Mouse (Mus musculus): Measurements from ENCODE around the gene D430042O09Rik. TPM values are rescaled to one million over a fixed set of nuclear protein-coding genes. Genes with fewer than 3 reads are reported as not detected.
"Not testable (repeated sequence)": the region's sequence is repeated elsewhere in the genome, so short reads cannot be mapped to it uniquely, and the experiment has no call there.

D430042O09Rik gene
- polyA plus RNA-seq, 1 experiment from 2014 or later: 10.9 TPM

DNA sequence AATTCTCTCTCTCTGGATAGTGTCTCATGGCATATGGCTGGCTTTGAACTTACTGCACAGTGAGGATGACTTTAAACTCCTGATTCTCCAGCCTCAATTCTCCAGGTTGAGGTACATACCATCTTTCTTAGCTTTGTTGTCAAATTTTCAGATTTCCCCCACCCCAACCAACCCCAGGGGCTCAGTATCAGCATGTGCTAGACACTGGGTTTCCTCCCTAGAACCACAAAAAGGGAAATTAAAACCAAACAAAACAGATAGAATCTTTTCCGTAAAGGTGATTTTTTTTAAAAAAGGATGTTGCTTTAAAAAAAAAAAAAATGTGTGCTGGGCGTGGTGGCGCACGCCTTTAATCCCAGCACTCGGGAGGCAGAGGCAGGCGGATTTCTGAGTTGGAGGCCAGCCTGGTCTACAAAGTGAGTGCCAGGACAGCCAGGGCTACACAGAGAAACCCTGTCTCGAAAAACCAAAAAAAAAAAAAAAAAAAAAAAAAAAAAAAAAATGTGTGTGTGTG, 5.9 kb downstream of the D430042O09Rik start:
- H3K4me2 ChIP-seq (replicated peaks); H3K9ac ChIP-seq; H3K36me3 ChIP-seq; ATAC-seq (ENCODE audit: insufficient number of reproducible peaks, low FRiP score, low TSS enrichment, low read depth); H3K9me3 ChIP-seq (replicated peaks); H3K27me3 ChIP-seq; H3K4me3 ChIP-seq (replicated peaks); H3K27ac ChIP-seq (replicated peaks): not testable (repeated sequence)
- H3K4me1 ChIP-seq: peaks cover 20% of the 10 kb centered on the region
- 80% methylated on average over 7 of the region's 7 CpGs for WGBS

DNA sequence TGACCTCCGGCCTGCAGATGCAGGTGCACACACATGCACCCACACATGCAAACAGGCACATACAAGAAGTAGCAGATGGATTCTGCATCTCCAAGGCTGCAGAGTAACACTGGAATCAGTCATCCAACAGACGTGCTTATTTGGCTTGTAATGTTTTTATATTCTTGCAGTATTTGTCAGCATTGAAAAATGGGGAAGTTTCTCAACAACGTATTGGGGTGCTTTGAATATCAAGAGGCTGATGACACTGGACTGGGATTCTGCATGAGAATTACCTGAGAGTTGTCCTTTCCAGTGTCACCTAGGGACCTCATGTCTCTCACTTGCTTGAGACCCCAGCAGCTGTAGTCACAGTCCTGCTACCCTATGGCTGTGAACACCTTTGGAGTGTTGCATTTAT, 7.1 kb downstream of the D430042O09Rik start:
- H3K9ac ChIP-seq: no peak overlapping the region
- H3K4me1 ChIP-seq: peaks cover 18% of the 10 kb centered on the region
- H3K27ac ChIP-seq (replicated peaks): no peak overlapping the region
- no peak for ATAC-seq (ENCODE audit: insufficient number of reproducible peaks, low FRiP score, low TSS enrichment, low read depth)
- H3K4me3 ChIP-seq (replicated peaks): no peak overlapping the region
- no peaks in the 10 kb centered on the region for H3K9me3 ChIP-seq (replicated peaks)
- no peak overlapping the region for H3K4me2 ChIP-seq (replicated peaks)
- no peaks in the 10 kb centered on the region for H3K36me3 ChIP-seq
- H3K27me3 ChIP-seq: no peaks in the 10 kb centered on the region
- 88% methylated on average over 3 of the region's 3 CpGs for WGBS

DNA sequence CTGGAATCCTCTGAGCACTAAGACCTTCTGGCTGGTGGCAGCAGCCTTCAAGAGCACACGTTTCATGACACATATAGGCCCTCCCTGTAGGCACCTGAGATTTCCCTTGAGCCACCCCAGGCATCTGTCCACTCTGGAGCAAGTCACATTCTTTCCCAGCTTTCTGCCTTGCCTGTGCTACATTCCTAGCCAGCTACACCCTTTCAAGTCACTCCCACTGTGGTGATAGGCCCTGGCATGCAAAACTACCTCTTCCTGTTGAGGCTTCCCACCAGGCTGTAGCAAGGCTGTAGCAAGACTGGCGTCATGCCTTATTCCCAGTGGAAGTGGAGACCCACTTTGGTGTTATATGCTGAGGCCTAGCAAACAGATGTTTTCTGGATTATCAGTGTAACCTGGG, 9.0 kb downstream of the D430042O09Rik start:
- Histone ChIP-seq H3K4me2 (replicated peaks) (no peak overlapping the region), H3K4me1 (peaks cover 28% of the 10 kb centered on the region), H3K9ac (no peak overlapping the region), H3K27ac (replicated peaks) (peak overlapping the region; percentile 53), H3K9me3 (replicated peaks) (no peaks in the 10 kb centered on the region), H3K36me3 (no peaks in the 10 kb centered on the region), H3K4me3 (replicated peaks) (no peak overlapping the region), H3K27me3 (no peaks in the 10 kb centered on the region)
- 34% methylated on average over 2 of the region's 2 CpGs for WGBS
- ATAC-seq (ENCODE audit: insufficient number of reproducible peaks, low FRiP score, low TSS enrichment, low read depth): 0 out of 2 replicates have a peak, but pooled peaks have one; percentile 23

DNA sequence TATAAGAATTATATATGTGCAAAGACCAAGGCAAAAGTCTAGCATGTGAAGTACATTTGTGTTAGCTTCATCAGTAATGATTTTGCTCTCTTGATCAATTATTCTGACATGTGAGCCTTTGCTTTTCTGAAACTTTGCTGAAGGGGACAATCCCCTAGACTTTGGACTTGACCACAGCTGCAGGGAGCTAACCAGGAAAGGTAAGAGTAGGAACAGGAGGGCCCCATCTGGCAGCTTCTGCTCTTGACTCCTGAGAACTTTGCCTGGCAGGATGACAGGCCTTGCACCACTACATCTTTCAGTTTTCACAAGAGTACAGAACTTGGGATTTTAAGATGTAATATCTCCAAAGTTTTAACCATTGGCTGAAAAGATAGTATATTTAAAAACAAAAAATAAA, 9.9 kb downstream of the D430042O09Rik start:
- no peak for ATAC-seq (ENCODE audit: insufficient number of reproducible peaks, low FRiP score, low TSS enrichment, low read depth)
- Histone ChIP-seq H3K36me3 (no peaks in the 10 kb centered on the region), H3K4me1 (peaks cover 28% of the 10 kb centered on the region), H3K9me3 (replicated peaks) (no peaks in the 10 kb centered on the region), H3K27ac (replicated peaks) (no peak overlapping the region), H3K9ac (no peak overlapping the region), H3K4me2 (replicated peaks) (no peak overlapping the region), H3K27me3 (no peaks in the 10 kb centered on the region), H3K4me3 (replicated peaks) (no peak overlapping the region)

DNA sequence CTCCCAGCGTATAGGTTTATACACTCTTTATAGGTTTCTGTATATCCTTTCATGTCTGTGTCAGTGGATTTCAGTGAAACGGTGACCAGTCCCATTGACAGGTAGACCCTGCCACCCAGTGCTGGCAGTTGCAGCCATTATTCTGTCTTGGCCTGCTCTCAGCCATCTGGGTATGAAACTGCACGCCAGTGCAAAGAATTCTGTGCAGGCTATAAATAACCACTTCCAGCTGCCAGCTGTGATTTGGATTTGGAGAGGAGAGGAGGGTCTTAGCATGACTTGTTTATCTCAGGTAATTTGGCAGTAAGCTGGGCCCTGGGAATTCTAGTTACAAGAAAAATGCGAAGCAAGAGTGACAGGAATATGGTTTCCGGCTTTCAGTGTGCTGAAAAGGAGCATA, 12.7 kb downstream of the D430042O09Rik start:
- 0 out of 2 replicates have a peak overlapping the region, but pooled peaks have one; percentile 31 for H3K27ac ChIP-seq (replicated peaks)
- ATAC-seq (ENCODE audit: insufficient number of reproducible peaks, low FRiP score, low TSS enrichment, low read depth): 0 out of 2 replicates have a peak, but pooled peaks have one; percentile 51
- no peaks in the 10 kb centered on the region for H3K36me3 ChIP-seq
- peaks cover 26% of the 10 kb centered on the region for H3K4me1 ChIP-seq
- no peaks in the 10 kb centered on the region for H3K27me3 ChIP-seq
- H3K9me3 ChIP-seq (replicated peaks): no peaks in the 10 kb centered on the region
- no peak overlapping the region for H3K9ac ChIP-seq
- H3K4me2 ChIP-seq (replicated peaks): no peak overlapping the region
- 44% methylated on average over 5 of the region's 5 CpGs for WGBS
- H3K4me3 ChIP-seq (replicated peaks): no peak overlapping the region

DNA sequence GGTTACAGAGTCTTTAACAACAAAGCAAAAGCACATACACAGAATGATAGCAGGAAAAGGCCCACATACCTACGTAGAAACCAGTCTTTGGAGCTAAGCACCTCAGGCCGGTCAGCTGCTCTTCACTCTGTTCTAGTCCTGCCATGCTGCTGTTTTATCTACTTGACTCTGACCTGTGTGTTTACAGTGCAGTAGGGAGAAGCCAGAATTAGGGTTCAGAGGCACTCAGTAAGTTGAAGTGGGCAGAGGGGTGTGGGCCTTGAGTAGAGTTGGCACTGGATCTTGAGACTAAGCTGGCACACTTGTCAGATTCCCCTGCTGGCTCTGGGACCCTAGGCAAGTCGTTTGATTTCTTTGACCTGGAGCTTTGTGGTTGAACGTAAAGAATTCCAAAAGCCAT, 13.3 kb downstream of the D430042O09Rik start:
- no peaks in the 10 kb centered on the region for H3K36me3 ChIP-seq
- 71% methylated on average over 4 of the region's 4 CpGs for WGBS
- peaks cover 26% of the 10 kb centered on the region for H3K4me1 ChIP-seq
- no peak overlapping the region for H3K9ac ChIP-seq
- H3K27me3 ChIP-seq: no peaks in the 10 kb centered on the region
- no peak overlapping the region for H3K4me2 ChIP-seq (replicated peaks)
- H3K9me3 ChIP-seq (replicated peaks): no peaks in the 10 kb centered on the region
- H3K27ac ChIP-seq (replicated peaks): no peak overlapping the region
- no peak overlapping the region for H3K4me3 ChIP-seq (replicated peaks)
- ATAC-seq (ENCODE audit: insufficient number of reproducible peaks, low FRiP score, low TSS enrichment, low read depth): no peak

DNA sequence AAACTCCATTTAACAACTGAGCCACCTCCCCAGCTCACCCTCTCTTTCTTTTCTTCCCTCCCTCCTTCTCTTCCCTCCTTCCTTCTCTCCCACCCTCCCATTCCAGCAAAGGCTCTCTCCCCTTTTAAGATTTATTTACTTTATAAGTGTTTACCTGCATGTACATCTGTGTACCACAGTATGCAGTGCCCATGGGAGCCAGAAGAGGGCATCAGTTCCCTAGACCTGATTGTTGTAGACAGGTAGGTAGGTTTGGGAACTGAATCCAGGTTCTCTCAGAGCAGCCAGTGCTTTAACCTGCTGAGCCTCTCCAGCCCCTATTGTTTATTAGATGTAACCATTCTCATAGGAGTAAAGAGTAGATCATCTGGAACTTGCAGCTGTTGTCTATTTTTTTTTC, 14.4 kb downstream of the D430042O09Rik start:
- H3K9me3 ChIP-seq (replicated peaks): no peaks in the 10 kb centered on the region
- H3K4me1 ChIP-seq: peaks cover 15% of the 10 kb centered on the region
- H3K27ac ChIP-seq (replicated peaks): no peak overlapping the region
- H3K36me3 ChIP-seq: no peaks in the 10 kb centered on the region
- H3K27me3 ChIP-seq: no peaks in the 10 kb centered on the region
- H3K4me3 ChIP-seq (replicated peaks): no peak overlapping the region
- H3K9ac ChIP-seq: no peak overlapping the region
- no peak for ATAC-seq (ENCODE audit: insufficient number of reproducible peaks, low FRiP score, low TSS enrichment, low read depth)
- no peak overlapping the region for H3K4me2 ChIP-seq (replicated peaks)

DNA sequence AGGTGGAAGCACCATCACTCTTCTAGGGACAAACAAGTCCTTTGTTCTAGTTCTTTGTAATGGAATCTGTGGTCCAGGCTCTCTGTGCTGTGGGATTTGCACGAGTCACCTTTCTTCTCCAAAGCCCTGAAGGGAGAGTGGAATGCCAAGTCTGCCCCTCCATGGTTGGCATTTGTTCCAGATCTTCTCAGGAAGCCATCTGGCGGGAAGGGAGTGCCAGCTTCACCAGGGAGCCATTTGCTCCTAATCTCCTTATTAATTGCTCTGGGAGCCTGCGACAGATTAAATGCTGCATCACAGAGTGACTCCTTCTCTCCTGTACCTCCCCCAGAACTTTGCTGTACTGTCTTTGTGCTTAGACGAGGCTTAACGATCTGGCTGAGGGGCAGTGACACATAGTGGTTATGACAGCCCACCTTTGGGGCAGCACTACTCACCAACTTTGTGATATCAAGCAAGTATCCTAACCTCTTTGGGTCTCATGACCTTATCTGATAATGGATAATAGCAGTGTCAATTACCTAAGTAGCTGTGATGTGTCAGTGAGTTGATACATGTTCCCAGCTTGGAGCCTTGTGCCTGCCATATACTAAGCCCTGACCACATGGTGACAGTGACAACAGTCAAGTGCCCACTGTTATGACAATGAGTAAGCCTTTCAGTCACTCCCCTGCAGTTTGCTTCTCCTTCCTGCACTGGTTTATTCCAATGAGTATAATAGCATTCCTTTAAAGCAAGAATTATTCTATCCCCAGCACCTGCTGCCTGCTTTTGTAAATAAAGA, 15.7 kb downstream of the D430042O09Rik start:
- Histone ChIP-seq H3K9me3 (replicated peaks) (no peaks in the 10 kb centered on the region), H3K27ac (replicated peaks) (no peak overlapping the region), H3K4me1 (peaks cover 13% of the 10 kb centered on the region), H3K4me2 (replicated peaks) (no peak overlapping the region), H3K4me3 (replicated peaks) (no peak overlapping the region), H3K36me3 (no peaks in the 10 kb centered on the region), H3K27me3 (no peaks in the 10 kb centered on the region), H3K9ac (no peak overlapping the region)
- WGBS: 42% methylated on average over 5 of the region's 5 CpGs
- no peak for ATAC-seq (ENCODE audit: insufficient number of reproducible peaks, low FRiP score, low TSS enrichment, low read depth)

DNA sequence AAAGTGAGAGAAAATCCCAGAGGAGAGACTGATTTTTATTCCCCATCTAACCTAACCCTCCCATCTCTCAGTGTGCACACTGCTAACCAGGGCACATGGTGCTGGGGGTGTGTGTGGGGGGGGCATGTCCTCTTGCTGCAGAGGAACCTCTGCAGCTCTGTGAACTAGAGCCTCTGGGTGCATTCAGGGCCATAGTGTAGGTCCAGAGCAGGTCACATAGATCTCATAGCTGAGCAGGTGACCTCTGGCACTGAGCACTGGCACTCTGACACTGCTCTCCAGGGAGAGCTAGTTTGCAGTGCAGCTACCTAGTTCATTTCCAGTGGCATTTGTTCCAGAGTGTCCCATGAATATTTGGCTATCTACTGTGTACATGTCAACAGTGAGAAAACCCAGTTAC, 24.0 kb downstream of the D430042O09Rik start:
- Histone ChIP-seq H3K4me1 (no peaks in the 10 kb centered on the region), H3K27me3 (no peaks in the 10 kb centered on the region), H3K36me3 (no peaks in the 10 kb centered on the region), H3K9ac (no peak overlapping the region), H3K9me3 (replicated peaks) (no peaks in the 10 kb centered on the region), H3K27ac (replicated peaks) (no peak overlapping the region), H3K4me2 (replicated peaks) (no peak overlapping the region), H3K4me3 (replicated peaks) (no peak overlapping the region)
- ATAC-seq (ENCODE audit: insufficient number of reproducible peaks, low FRiP score, low TSS enrichment, low read depth): no peak

DNA sequence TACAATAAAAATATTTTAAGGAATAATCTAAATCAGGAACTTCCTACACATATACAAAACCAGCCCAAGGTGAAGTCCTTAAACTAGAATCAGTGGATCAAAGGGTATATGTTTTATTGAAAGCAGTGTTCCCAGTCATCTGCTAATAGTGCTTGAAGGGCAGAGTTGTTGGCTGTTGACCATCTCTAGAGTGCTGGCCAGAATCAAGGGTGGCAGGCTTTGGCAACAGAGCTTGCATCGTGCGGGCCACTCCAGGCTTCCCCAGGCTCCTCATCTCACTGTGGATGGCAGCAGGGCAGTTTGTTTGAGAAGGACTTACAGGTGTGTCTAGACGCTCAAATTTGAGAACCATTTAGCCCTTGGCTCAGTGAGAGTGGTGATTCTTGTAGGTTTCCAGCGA, 26.1 kb downstream of the D430042O09Rik start:
- H3K9me3 ChIP-seq (replicated peaks): no peaks in the 10 kb centered on the region
- no peaks in the 10 kb centered on the region for H3K27me3 ChIP-seq
- 88% methylated on average over 4 of the region's 4 CpGs for WGBS
- ATAC-seq (ENCODE audit: insufficient number of reproducible peaks, low FRiP score, low TSS enrichment, low read depth): no peak
- H3K9ac ChIP-seq: no peak overlapping the region
- no peaks in the 10 kb centered on the region for H3K4me1 ChIP-seq
- no peak overlapping the region for H3K27ac ChIP-seq (replicated peaks)
- H3K4me2 ChIP-seq (replicated peaks): no peak overlapping the region
- H3K4me3 ChIP-seq (replicated peaks): no peak overlapping the region
- no peaks in the 10 kb centered on the region for H3K36me3 ChIP-seq

DNA sequence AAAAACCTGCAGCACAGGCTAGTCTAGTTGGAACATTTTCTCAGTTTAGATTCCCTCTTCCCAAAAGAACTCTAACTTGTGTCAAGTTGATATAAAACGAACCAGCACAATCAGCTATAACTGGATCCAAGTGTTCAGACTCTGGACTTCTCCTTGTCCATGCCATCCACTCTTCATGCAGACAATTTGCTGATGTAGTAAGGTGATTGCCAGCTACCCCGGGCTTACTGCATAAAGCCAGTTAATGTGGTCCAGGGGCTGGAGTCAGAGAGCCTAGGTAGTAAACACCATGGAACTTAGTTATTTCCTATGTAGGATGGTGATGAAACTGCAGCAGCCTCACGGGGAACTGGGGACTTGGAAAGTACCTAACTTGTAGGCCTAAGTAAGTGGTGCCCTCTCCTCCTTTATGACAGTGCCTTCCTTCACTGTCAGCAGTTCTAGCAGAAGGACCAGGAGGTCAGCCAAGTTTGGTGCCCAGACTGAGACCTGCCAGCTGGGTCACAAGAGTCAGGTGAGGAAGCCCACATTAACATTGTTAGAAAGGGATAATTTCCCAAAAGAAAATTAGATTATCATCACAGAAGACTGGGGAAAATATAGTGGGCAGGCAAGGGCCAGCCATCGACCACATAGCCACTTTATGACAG, 28.8 kb downstream of the D430042O09Rik start:
- Histone ChIP-seq H3K36me3 (no peaks in the 10 kb centered on the region), H3K4me3 (replicated peaks) (no peak overlapping the region), H3K4me1 (no peaks in the 10 kb centered on the region), H3K9me3 (replicated peaks) (no peaks in the 10 kb centered on the region), H3K4me2 (replicated peaks) (no peak overlapping the region), H3K27ac (replicated peaks) (no peak overlapping the region), H3K9ac (no peak overlapping the region), H3K27me3 (no peaks in the 10 kb centered on the region)
- no peak for ATAC-seq (ENCODE audit: insufficient number of reproducible peaks, low FRiP score, low TSS enrichment, low read depth)
- WGBS: 82% methylated on average over 4 of the region's 4 CpGs
